Mouse (Mus musculus): ENCODE data around the gene Zfp541.

DNA sequence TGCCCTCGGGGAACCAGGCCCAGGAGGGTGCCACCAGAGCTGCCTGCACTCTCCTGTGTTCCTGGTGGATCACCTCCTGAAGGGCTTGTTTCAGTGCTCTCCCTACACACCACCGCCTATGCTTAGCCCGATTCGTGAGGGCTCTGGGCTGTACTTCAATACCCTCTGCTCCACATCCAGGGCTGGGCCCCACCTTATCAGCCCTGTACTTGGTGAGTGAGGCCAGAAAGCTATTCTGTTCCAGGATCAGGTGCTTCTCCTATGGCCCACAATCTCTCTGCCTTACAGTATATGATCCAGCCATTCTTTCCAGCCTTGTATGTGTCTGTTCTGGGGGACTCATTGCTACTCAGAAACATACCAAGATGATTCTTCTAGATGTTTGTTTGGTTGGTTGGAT lies 21.7 kb downstream of the Zfp541 start:
- TF ChIP-seq CTCF (IDR thresholded peaks at IDR 0.05; ENCODE audit: low read depth) (no peak), EP300 (optimal IDR thresholded peaks at IDR 0.05) (no peak)

Measured in stomach, postnatal 0 days (tissue).